Mouse (Mus musculus): ENCODE measurements at regions not wholly inside any gene's neighbourhood (a gene's known extent, or its start where the extent isn't known, plus 50 kb on each side); places are given as distances from the start of the nearest gene placed in this dataset.

GRCm38 (mm10) chr4:34226089-34226840, 176.3 kb upstream of the Spaca1 start:
- DNase-seq (ENCODE audit: low spot score in 2 of 2) = peak; percentile 82 to 85

GRCm38 (mm10) chr4:34226886-34227285, 176.9 kb upstream of the Spaca1 start:
- no peak for DNase-seq (ENCODE audit: low spot score in 2 of 2)

DNA sequence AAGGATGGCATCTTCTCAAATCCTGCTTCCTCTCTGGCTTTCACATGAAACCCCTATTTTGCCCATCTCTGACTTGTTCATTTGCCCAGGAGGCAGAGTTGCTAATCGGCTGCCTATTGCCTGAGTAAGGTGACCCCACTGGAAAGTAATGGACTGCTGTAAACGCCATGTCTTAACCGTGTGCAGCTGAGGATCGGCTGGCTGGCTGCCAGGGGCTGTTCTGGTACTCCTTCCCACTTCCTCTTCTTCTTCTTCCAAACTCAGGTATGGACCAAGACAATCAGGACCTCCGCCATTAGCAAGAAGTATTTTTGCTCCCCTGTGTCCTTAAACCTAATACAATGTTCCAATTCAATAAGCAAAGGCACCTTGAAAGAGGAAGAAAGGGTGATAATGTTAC, 177.6 kb upstream of the Spaca1 start:
- no peak for DNase-seq (ENCODE audit: low spot score in 2 of 2)

GRCm38 (mm10) chr4:34231270-34231669, 181.3 kb upstream of the Spaca1 start:
- DNase-seq (ENCODE audit: low spot score in 2 of 2) = peak; percentile 71 to 80

DNA sequence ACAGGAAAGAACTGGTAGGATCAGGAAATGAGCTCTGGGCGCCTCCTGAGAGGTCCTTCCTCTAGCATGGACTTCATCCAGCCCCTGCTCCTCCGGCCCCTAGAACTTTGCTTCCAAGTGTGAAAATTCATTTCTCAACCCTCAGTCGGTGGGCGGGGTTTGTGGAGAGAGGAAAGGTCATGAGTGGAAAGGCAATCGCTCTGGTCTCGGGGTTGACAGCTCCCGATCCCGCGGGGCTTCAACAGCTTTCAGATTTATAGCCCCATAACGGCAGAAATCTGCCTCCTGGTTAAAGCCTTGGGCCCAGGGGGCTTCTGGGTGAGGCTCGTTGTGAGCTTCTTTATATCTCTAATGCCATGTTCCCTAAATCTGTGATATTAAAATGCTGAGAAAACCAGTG, 184.2 kb upstream of the Spaca1 start:
- no peak for DNase-seq (ENCODE audit: low spot score in 2 of 2)

GRCm38 (mm10) chr4:34234645-34235044, 184.7 kb upstream of the Spaca1 start:
- DNase-seq (ENCODE audit: low spot score in 2 of 2) = no peak

GRCm38 (mm10) chr4:34237791-34238190, 187.8 kb upstream of the Spaca1 start:
- DNase-seq (ENCODE audit: low spot score in 2 of 2) = no peak

DNA sequence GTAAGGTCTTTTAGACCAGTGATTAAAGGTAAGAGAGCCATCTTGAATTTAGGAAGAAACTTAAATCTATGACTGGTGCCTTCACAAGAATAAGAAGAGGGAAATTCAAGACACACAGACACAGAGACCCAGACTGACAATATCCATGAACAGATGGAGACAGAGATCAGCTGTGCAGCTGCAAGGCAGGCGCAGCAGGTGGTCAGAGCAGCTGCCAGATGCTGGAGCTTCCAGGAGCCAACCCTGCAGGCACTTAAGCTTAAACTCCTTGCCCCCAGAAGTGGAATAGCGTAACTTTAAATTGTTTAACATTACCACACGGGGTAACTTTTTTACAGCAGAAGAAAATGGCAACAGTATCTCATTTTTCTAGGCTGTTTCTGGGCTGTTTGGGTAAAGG, 189.6 kb upstream of the Spaca1 start:
- DNase-seq (ENCODE audit: low spot score in 2 of 2) = no peak

GRCm38 (mm10) chr4:34241060-34241571, 191.1 kb upstream of the Spaca1 start:
- DNase-seq (ENCODE audit: low spot score in 2 of 2) = no peak

DNA sequence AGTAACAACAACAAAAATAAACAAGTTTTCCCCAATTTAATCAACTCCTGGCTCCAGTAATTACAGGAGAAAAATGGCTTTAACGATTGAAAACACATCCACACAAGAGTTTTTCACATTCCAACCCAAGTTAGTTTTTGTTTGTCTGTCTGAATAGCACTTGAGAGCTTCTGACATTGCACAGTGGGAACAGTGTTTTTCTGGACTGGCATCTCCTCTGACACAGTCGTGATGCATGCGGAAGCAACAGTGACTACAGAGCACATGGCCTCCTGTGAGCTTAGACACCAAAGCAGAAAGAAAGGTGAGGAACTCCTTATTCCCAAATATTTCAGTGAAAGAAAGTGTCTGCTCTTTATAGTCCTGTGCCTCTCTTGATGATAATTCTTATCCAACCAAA, 191.7 kb upstream of the Spaca1 start:
- no peak for DNase-seq (ENCODE audit: low spot score in 2 of 2)

- no peak for DNase-seq (ENCODE audit: low spot score in 2 of 2)
Observed at GRCm38 (mm10) chr4:34259444-34259843, 209.5 kb upstream of the Spaca1 start.

GRCm38 (mm10) chr4:34260468-34260867, 210.5 kb upstream of the Spaca1 start:
- DNase-seq (ENCODE audit: low spot score in 2 of 2) = no peak

GRCm38 (mm10) chr4:34261809-34262208, 211.8 kb upstream of the Spaca1 start:
- no peak for DNase-seq (ENCODE audit: low spot score in 2 of 2)

DNA sequence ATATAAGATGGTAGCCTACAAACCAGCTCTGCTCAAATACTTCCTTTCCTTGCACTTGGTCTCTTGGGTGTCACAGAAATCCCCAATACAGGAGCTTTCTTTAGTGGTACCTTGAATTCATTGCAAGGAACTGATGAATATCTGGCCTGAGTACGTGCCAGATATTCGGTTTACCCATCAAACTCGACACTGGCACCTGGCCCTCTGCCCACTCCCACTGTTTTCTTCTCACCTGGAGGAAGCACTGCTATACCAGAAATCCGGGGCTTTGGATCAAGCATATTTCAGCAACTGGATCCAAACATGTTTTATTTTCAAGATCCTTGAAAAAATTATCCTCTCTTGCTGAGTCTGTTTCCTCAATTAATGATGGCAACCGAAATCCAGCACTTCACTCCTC, 214.4 kb upstream of the Spaca1 start:
- no peak for DNase-seq (ENCODE audit: low spot score in 2 of 2)

- DNase-seq (ENCODE audit: low spot score in 2 of 2) = no peak
Observed at GRCm38 (mm10) chr4:34274316-34274715, 224.3 kb upstream of the Spaca1 start.

DNA sequence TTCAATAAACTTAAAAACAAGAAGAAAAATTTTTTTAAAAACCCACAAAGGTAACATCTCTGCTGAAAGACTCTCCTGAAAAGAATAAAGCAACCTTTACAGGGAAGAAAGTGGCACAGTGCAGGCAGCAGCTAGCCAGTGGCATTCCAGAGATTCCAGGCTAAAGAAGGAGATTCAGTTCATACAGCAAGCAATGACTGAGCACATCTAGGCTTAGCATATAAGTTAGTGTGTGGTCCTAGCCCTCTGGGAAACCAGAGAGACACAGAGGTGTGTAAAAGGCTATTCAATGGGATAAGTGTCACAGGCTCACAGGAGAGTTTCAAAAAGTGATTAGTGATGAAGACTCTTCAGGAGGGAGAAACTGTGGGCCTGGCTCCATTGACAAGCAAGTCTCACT, 225.4 kb upstream of the Spaca1 start:
- DNase-seq (ENCODE audit: low spot score in 2 of 2) = no peak

- DNase-seq (ENCODE audit: low spot score in 2 of 2) = no peak
Observed at GRCm38 (mm10) chr4:34302504-34303108, 248.1 kb upstream of the Akirin2 start.

GRCm38 (mm10) chr4:34308921-34309563, 241.7 kb upstream of the Akirin2 start:
- no peak for DNase-seq (ENCODE audit: low spot score in 2 of 2)

GRCm38 (mm10) chr4:34310061-34310642, 240.6 kb upstream of the Akirin2 start:
- DNase-seq (ENCODE audit: low spot score in 2 of 2) = no peak

DNA sequence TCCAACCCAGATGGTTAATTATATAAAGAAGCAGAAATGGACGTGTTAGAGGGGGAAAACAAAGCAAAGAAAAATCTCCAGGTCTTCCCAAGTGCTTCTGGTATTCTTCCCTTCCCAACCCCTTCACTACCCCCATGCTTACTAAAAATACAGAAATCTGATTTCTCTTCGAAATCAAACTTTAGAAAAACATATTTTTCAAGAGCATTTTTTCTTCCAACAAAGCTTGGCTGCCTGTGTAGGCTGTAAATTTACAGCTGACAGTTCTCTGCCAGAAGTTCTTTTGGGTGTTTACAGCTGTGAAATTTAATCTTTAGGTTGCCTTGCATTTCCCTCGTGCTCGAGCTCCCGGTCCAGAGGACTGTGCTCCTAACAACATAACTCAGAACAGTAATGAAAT, 234.9 kb upstream of the Akirin2 start:
- DNase-seq (ENCODE audit: low spot score in 2 of 2) = no peak

- DNase-seq (ENCODE audit: low spot score in 2 of 2) = no peak
Observed at GRCm38 (mm10) chr4:34322841-34323240, 227.9 kb upstream of the Akirin2 start.

DNA sequence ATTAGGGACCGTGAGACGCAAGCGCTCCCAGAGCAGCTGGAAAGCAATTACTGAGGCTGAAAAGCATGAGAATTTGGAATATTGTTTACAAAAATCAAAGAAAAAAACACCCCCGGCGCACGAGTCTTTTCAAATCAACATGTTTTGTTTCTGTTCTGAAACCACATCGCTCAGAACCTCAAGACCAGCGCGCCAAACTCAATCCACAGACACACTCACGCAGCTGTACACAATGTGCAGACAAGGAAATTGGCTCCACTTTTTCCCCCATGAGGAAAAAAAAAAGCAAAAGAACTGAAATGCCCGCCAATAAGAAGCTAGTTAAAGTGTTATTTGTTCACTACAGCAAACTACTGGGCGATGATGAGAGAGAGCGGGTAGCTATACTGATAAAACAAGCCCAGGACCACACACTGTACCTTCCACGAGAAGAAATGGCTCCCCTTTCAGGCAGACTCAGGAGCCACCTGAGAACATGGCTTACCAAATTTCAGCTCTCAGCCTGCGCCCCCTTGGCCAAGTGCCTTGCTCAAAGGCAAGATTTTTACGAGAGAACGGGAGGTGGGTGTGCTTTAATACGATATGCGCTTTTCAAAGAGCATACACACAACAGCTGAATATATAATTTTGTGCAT, 222.5 kb upstream of the Akirin2 start:
- no peak for DNase-seq (ENCODE audit: low spot score in 2 of 2)

Measured in right cerebral cortex, postnatal 10 days (tissue).